8 mouse cellular contexts compared by ENCODE assay signal in genomic region chr7:18991660-18992293, GRCm38 (mm10). TPM values are rescaled to one million over a fixed set of nuclear protein-coding genes. Genes with fewer than 3 reads are reported as not detected.
DNase-seq lines count a peak whose midpoint lies in the region; ATAC-seq lines count a peak whose summit lies in the region.

No protein-coding gene starts in this region.

- intact Hi-C loops in heart, postnatal 25 days (cut with DNase I) = loop anchor here (2.0 kb wide), 1 partner anchor 69 kb away; no protein-coding TSS in a partner anchor

- H3K9ac ChIP-seq in heart, embryonic 14.5 days (ENCODE audit: low read length) = peak overlapping the region; percentile 59
- H3K9ac ChIP-seq in liver, embryonic 12.5 days = 0 out of 2 replicates have a peak overlapping the region, but pooled peaks have one; percentile 28

- 2% methylated on average over 54 of the region's 59 CpGs for WGBS in heart, embryonic 14.5 days
- WGBS in liver, embryonic 12.5 days (ENCODE audit: insufficient replicate concordance) = 2% methylated on average over 59 of the region's 59 CpGs

- no peaks in the 10 kb centered on the region for H3K36me3 ChIP-seq in heart, embryonic 14.5 days (ENCODE audit: control insufficient read depth, insufficient read depth, low read length)
- H3K36me3 ChIP-seq in liver, embryonic 12.5 days = peaks cover 5% of the 10 kb centered on the region; the same call in 1 of the 2 replicates
- peaks cover 1% of the 10 kb centered on the region; the same call in 1 of the 2 replicates for H3K36me3 ChIP-seq in splenic B cell, adult 2 months (ENCODE audit: control insufficient read depth, insufficient read depth, low read length, poor library complexity, severe bottlenecking)

- H3K4me2 ChIP-seq in heart, embryonic 14.5 days (ENCODE audit: low read length) = peak overlapping the region; percentile 77
- H3K4me2 ChIP-seq in liver, embryonic 12.5 days = peak overlapping the region; percentile 78

- H3K4me1 ChIP-seq in heart, embryonic 14.5 days (ENCODE audit: control insufficient read depth in 2 of 2, insufficient read depth in 2 of 2, low read length in 2 of 2) = peaks cover 5 to 18% of the 10 kb centered on the region in 2 experiments
- H3K4me1 ChIP-seq in liver, embryonic 12.5 days = peaks cover 23% of the 10 kb centered on the region

- peak overlapping the region; percentile 42 to 44 for H3K4me3 ChIP-seq in heart, embryonic 14.5 days (ENCODE audit: control insufficient read depth in 1 of 2, insufficient read depth in 1 of 2, low read depth in 1 of 2, low read length in 2 of 2)
- peak overlapping the region; percentile 52 for H3K4me3 ChIP-seq in liver, embryonic 12.5 days

- no peaks in the 10 kb centered on the region for H3K9me3 ChIP-seq in heart, embryonic 14.5 days (ENCODE audit: control insufficient read depth, low read length)
- no peaks in the 10 kb centered on the region for H3K9me3 ChIP-seq in liver, embryonic 12.5 days (replicated peaks)

- no peak for ATAC-seq in heart, embryonic 14.5 days (ENCODE audit: insufficient number of reproducible peaks, insufficient read depth, low FRiP score, low read depth)
- no peak for ATAC-seq in liver, embryonic 12.5 days

- H3K27me3 ChIP-seq in heart, embryonic 14.5 days (ENCODE audit: control insufficient read depth, insufficient read depth, low read length) = peaks cover 26% of the 10 kb centered on the region
- peaks cover 76% of the 10 kb centered on the region for H3K27me3 ChIP-seq in liver, embryonic 12.5 days (replicated peaks)
- no peaks in the 10 kb centered on the region for H3K27me3 ChIP-seq in splenic B cell, adult 2 months (ENCODE audit: control insufficient read depth, insufficient read depth, low read length, poor library complexity, severe bottlenecking)

- H3K27ac ChIP-seq in heart, embryonic 14.5 days (replicated peaks in 1 of 2; ENCODE audit: control insufficient read depth in 1 of 2, insufficient read depth in 1 of 2, low read depth in 2 of 2, low read length in 2 of 2) = no peak overlapping the region
- no peak overlapping the region for H3K27ac ChIP-seq in liver, embryonic 12.5 days

- DNase-seq in heart, adult 11 months = peak; percentile 95
- DNase-seq in heart, postnatal 25 days (ENCODE audit: low spot score) = no peak
- DNase-seq in CD4-positive helper T cell, adult 2 months (ENCODE audit: low read depth, low spot score) = peak; percentile 41
- DNase-seq in cerebellum, adult 9-11 months = peak; percentile 84
- peak; percentile 34 for DNase-seq in splenic B cell, adult 2 months (ENCODE audit: low read depth, low spot score)
- DNase-seq in ovary, postnatal 14 days (ENCODE audit: low spot score) = no peak

RNA-seq across cellular contexts. Expression of gene Mypop, which starts 0.7 kb away (rescaled TPM):
- 1 to 10 TPM; 3.2 to 4.0 TPM for total RNA-seq in heart, postnatal 25 days (2021)
- polyA plus RNA-seq in heart, embryonic 14.5 days (2014; fragmentation: Nextera tagmentation; extraction: Ambion mirVana) = 1.3 and 1.6 TPM in 2 replicates
- polyA plus RNA-seq in liver, embryonic 12.5 days (2016; fragmentation: Nextera tagmentation; extraction: Ambion mirVana) = 1.3 and 1.7 TPM in 2 replicates

RNA-seq across cellular contexts. Expression of gene Nanos2, which starts 4.6 kb away (rescaled TPM):
- total RNA-seq in heart, postnatal 25 days (2021) = not detected
- not detected in 2 replicates for polyA plus RNA-seq in heart, embryonic 14.5 days (2014; fragmentation: Nextera tagmentation; extraction: Ambion mirVana)
- not detected in 2 replicates for polyA plus RNA-seq in liver, embryonic 12.5 days (2016; fragmentation: Nextera tagmentation; extraction: Ambion mirVana)

RNA-seq across cellular contexts. Expression of gene Irf2bp1, which starts 12.1 kb away (rescaled TPM):
- 10 to 100 TPM; 20.2 to 23.6 TPM for total RNA-seq in heart, postnatal 25 days (2021)
- 14.8 and 17.8 TPM in 2 replicates for polyA plus RNA-seq in heart, embryonic 14.5 days (2014; fragmentation: Nextera tagmentation; extraction: Ambion mirVana)
- polyA plus RNA-seq in liver, embryonic 12.5 days (2016; fragmentation: Nextera tagmentation; extraction: Ambion mirVana) = 20.1 and 22.3 TPM in 2 replicates

RNA-seq across cellular contexts. Expression of gene Foxa3, which starts 31.6 kb away (rescaled TPM):
- total RNA-seq in heart, postnatal 25 days (2021) = not detected
- not detected in 2 replicates for polyA plus RNA-seq in heart, embryonic 14.5 days (2014; fragmentation: Nextera tagmentation; extraction: Ambion mirVana)
- 25.3 and 26.6 TPM in 2 replicates for polyA plus RNA-seq in liver, embryonic 12.5 days (2016; fragmentation: Nextera tagmentation; extraction: Ambion mirVana)

RNA-seq across cellular contexts. Expression of gene Sympk, which starts 32.4 kb away (rescaled TPM):
- 10 to 100 TPM; 76.3 to 80.1 TPM for total RNA-seq in heart, postnatal 25 days (2021)
- 15.8 and 16.3 TPM in 2 replicates for polyA plus RNA-seq in heart, embryonic 14.5 days (2014; fragmentation: Nextera tagmentation; extraction: Ambion mirVana)
- 30.3 and 33.3 TPM in 2 replicates for polyA plus RNA-seq in liver, embryonic 12.5 days (2016; fragmentation: Nextera tagmentation; extraction: Ambion mirVana)

Comparison
In these comparisons a context has a peak if more than half of its experiments do, and no peak if none do; other contexts are left out.
1. DNase-seq: peak in heart, adult 11 months (single experiment), CD4-positive helper T cell, adult 2 months (single experiment), cerebellum, adult 9-11 months (single experiment) and splenic B cell, adult 2 months (single experiment); none in heart, postnatal 25 days (single experiment) and ovary, postnatal 14 days (single experiment).